Mouse (Mus musculus) liver, postnatal 0 days (tissue): ENCODE data around the gene Sptssb.

Experiments
- CTCF ChIP-seq: sonication (generic); IDR thresholded peaks from 2 replicates; pipeline ENCODE4 v1.5.1; 2016; ENCODE audit warnings: antibody characterized with exemption, low read depth
- EP300 ChIP-seq: IDR thresholded peaks from 2 replicates; pipeline ENCODE4 v1.6.1; 2016; ENCODE audit warnings: antibody characterized with exemption, low read depth, mild to moderate bottlenecking

- TF ChIP-seq CTCF (no peak), EP300 (no peak)
Observed at GRCm38 (mm10) chr3:69819146-69819850, 40.4 kb downstream of the Sptssb start.
